In genomic region chr5:30907413-30908059, GRCm38 (mm10) we compare ENCODE assay signal across 8 mouse cellular contexts. TPM values are rescaled to one million over a fixed set of nuclear protein-coding genes. Genes with fewer than 3 reads are reported as not detected.
DNase-seq lines count a peak whose midpoint lies in the region; ATAC-seq lines count a peak whose summit lies in the region.

Gene Ost4 (minus strand): TSS chr5:30907788.

- H3K4me3 ChIP-seq in hindbrain, embryonic 15.5 days = peak within 1 kb of the TSS; percentile 80

- peak; percentile 97 for DNase-seq in R1 (ENCODE audit: low read depth, low spot score)
- peak; percentile 94 to 95 for DNase-seq in cerebellum, postnatal 25 days
- DNase-seq in frontal cortex, postnatal 36 days (ENCODE audit: low spot score in 2 of 2) = peak; percentile 96 to 97
- peak; percentile 89 for DNase-seq in left cerebral cortex, adult 11 months (ENCODE audit: low spot score)
- peak; percentile 98 to 99 for DNase-seq in lung, postnatal 4 days
- peak; percentile 91 for DNase-seq in retina, postnatal 7 days (ENCODE audit: low read depth, low spot score)
- peak; percentile 95 for DNase-seq in urinary bladder, adult 2 months (ENCODE audit: low spot score)

- peaks cover 38% of the 10 kb centered on the region for H3K4me1 ChIP-seq in hindbrain, embryonic 15.5 days (replicated peaks)

- H3K4me2 ChIP-seq in hindbrain, embryonic 15.5 days = peak within 1 kb of the TSS; percentile 99

- H3K27me3 ChIP-seq in hindbrain, embryonic 15.5 days = no peaks in the 10 kb centered on the region

- H3K9ac ChIP-seq in hindbrain, embryonic 15.5 days = peak within 1 kb of the TSS; percentile 78

- WGBS in hindbrain, embryonic 15.5 days = under 1% methylated on average over 58 of the region's 58 CpGs

- H3K9me3 ChIP-seq in hindbrain, embryonic 15.5 days = no peaks in the 10 kb centered on the region

- H3K27ac ChIP-seq in hindbrain, embryonic 15.5 days (replicated peaks) = peak within 1 kb of the TSS; percentile 85

- peaks cover 21% of the 10 kb centered on the region for H3K36me3 ChIP-seq in hindbrain, embryonic 15.5 days

- ATAC-seq in hindbrain, embryonic 15.5 days (ENCODE audit: low FRiP score, low read depth) = peak; percentile 96

RNA-seq across cellular contexts. Expression of gene Ost4, which starts in this region (rescaled TPM):
- 242 and 266 TPM in 2 replicates for polyA plus RNA-seq in hindbrain, embryonic 15.5 days (2015; fragmentation: Nextera tagmentation; extraction: Ambion mirVana)
- 268 and 335 TPM in 2 replicates for polyA plus RNA-seq in urinary bladder, adult 2 months (2012; rRNA removed)

Comparison
In these comparisons a context has a peak if more than half of its experiments do, and no peak if none do; other contexts are left out.
1. Peak in every context shown above with its lines: DNase-seq, ATAC-seq, H3K4me3 ChIP-seq and H3K27ac ChIP-seq.